In the genomic region with DNA sequence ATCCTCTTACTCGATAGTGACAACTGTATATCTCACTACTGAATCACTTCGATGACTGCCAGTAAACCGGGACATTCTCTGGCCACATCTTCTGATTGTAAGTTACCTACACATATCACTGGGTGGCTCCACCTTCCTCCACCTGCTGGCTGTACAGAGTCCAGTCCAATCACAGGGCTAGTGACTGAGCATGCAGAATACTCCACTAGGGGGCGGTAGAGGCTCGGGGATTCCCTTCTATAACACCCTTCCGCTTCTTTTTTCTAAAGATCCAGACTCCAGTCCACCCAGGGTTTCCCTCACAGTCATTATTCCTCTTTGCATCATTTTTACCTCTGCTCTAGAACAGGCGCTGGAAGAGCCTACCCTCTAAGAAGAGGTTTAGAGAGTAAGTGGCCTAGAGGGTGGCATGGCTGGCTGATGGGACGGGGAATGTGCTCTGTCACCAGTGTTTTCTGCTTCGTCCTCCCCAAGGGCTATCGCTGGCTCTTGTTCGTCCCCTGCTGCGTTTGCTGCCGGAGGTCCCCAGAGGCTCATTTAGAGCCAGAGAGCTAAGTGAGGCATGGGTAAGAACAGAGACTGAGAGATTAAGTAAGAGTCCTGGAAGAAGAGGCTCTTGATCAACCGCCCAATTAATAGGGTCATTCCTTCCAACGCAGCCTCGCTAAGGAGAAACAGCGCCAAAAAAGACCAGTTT, we compare ENCODE assay signal across 8 mouse cellular contexts. TPM values are rescaled to one million over a fixed set of nuclear protein-coding genes. Genes with fewer than 3 reads are reported as not detected.
A peak's percentile ranks its signal among the peaks of the same experiment; 100 is the strongest.
DNase-seq lines count a peak whose midpoint lies in the region; ATAC-seq lines count a peak whose summit lies in the region.

No protein-coding gene starts in this region.

- intact Hi-C loops in left cerebral cortex, postnatal 14 days (cut with DNase I): loop anchor here (1.0 kb wide), 1 partner anchor 54 kb away; no protein-coding TSS in a partner anchor

- no peaks in the 10 kb centered on the region for H3K36me3 ChIP-seq in intestine, embryonic 15.5 days

- H3K27me3 ChIP-seq in intestine, embryonic 15.5 days (replicated peaks): no peaks in the 10 kb centered on the region

- H3K4me1 ChIP-seq in intestine, embryonic 15.5 days (replicated peaks): peaks cover 28% of the 10 kb centered on the region

- H3K27ac ChIP-seq in intestine, embryonic 15.5 days: peak overlapping the region; percentile 10; the same call in 1 of the 2 replicates

- peak; percentile 68 for ATAC-seq in intestine, embryonic 15.5 days
- ATAC-seq in megakaryocyte-erythroid progenitor cell, adult 5-6 weeks (replicated peaks; ENCODE audit: low FRiP score, low TSS enrichment, poor library complexity, severe bottlenecking): peak; percentile 80

- H3K4me2 ChIP-seq in intestine, embryonic 15.5 days (replicated peaks): peak overlapping the region; percentile 20; the same call in 1 of the 2 replicates

- DNase-seq in adrenal gland, adult 18-20 months (ENCODE audit: low spot score in 2 of 2): peak; percentile 81
- peak; percentile 89 for DNase-seq in embryo, embryonic 11 days
- peak; percentile 57 to 82 for DNase-seq in gastrocnemius, postnatal 4 days (ENCODE audit: low spot score in 2 of 2)
- DNase-seq in left cerebral cortex, postnatal 14 days (ENCODE audit: low spot score in 2 of 2): peak; percentile 85 to 88
- peak; percentile 67 for DNase-seq in right cerebral cortex, postnatal 25 days
- peak; percentile 87 for DNase-seq in urinary bladder, postnatal 25 days (ENCODE audit: low spot score)

- H3K9ac ChIP-seq in intestine, embryonic 15.5 days: no peak overlapping the region

- WGBS in intestine, embryonic 15.5 days: 31% methylated on average over 17 of the region's 17 CpGs

- no peak overlapping the region for H3K4me3 ChIP-seq in intestine, embryonic 15.5 days (replicated peaks)

- no peaks in the 10 kb centered on the region for H3K9me3 ChIP-seq in intestine, embryonic 15.5 days

RNA-seq across cellular contexts. Expression of a gene that starts 16.9 kb away (rescaled TPM):
- total RNA-seq in adrenal gland, adult 18-20 months (2021): 10 to 100 TPM; 21.1 to 27.1 TPM
- 10 to 100 TPM; 14.3 to 15.3 TPM for total RNA-seq in gastrocnemius, postnatal 4 days (2021)
- 12.5 and 13.1 TPM in 2 replicates for polyA plus RNA-seq in intestine, embryonic 15.5 days (2015; fragmentation: Nextera tagmentation; extraction: Ambion mirVana)
- total RNA-seq in left cerebral cortex, postnatal 14 days (2021): 10 to 100 TPM; 16.8 to 18.7 TPM
- 8.6 and 11.5 TPM in 2 replicates for total RNA-seq in megakaryocyte-erythroid progenitor cell, adult 5-6 weeks (2014; fragmentation: Nextera tagmentation)
- 6.2 and 8.0 TPM in 2 replicates for total RNA-seq in megakaryocyte-erythroid progenitor cell, adult 5-6 weeks (2017)
